Mouse (Mus musculus): ENCODE measurements around the gene Ampd1.
A peak's percentile ranks its signal among the peaks of the same experiment; 100 is the strongest.

Gene Ampd1

DNA sequence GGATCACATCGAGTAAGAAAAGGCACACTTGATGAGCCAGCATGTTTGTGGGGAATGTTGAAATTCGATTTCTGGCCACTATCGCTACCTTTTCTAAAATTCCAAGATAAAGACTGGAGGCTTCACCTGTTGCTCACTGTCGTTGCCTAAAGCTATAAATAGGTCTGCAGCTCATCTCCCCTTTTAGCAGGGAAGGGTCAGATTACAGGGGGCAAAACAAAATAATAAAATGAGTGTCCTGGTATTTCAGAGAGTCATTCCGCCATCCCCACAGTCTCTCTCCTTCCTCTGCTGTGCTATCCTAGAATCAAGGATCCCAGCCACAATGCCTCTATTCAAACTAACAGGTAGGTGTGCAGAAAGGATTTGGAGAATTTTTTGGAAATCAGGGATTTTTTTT is at the start of gene Ampd1:
Ampd1 (plus strand) TSS at position 244 of the 400 bp plus-strand sequence.
- DNase-seq (ENCODE audit: low read depth, low spot score): no peak

- peak; percentile 72 for DNase-seq (ENCODE audit: low read depth, low spot score)
Observed at GRCm38 (mm10) chr3:103026174-103026573, 47.6 kb upstream of the Ampd1 start.

DNA sequence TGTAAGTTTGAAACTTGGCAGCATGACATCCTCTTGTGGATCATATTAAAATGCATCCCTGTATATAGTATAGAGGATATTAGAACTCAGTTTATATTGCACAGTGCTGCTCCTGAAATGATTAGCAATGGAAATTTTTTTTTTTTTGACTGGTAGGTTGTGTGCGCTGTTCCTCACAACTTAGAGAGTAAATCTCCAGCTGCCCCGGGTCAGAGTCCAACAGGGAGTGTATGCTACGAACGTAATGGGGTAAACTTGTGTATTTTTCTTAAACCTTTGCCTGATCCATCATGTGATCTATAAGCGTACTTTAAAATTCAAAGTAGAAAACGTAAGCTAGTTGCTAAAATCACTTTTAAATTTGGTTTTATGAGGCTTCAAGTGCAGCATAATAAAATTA is 33.5 kb upstream of the Ampd1 start:
- no peak for DNase-seq (ENCODE audit: low read depth, low spot score)

DNA sequence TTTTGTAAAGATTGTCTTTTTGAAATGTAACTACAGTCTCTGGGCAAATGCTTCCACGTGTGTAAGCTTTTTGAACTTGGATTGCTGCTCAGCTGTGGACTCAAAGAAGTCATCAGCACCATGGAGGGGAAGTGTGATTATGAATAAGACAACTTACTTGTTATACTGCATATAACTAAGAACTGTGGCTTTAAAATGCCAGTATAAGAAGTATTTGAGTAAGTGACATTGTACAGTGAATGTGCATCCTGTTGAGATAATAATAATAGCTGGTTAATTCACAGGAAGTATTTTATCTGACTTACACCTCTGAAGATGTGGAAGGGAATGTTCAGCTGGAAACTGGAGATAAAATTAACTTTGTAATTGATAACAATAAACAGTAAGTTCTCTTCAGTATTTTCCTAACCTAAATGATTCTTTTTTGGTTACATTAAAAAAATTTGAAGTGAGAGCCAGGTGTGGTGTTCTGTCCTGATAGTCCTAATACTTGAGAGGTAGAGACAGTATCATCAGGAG is 32.9 kb upstream of the Ampd1 start:
- DNase-seq (ENCODE audit: low read depth, low spot score): no peak

GRCm38 (mm10) chr3:103056016-103056595 is 17.7 kb upstream of the Ampd1 start:
- DNase-seq (ENCODE audit: low read depth, low spot score): no peak

DNA sequence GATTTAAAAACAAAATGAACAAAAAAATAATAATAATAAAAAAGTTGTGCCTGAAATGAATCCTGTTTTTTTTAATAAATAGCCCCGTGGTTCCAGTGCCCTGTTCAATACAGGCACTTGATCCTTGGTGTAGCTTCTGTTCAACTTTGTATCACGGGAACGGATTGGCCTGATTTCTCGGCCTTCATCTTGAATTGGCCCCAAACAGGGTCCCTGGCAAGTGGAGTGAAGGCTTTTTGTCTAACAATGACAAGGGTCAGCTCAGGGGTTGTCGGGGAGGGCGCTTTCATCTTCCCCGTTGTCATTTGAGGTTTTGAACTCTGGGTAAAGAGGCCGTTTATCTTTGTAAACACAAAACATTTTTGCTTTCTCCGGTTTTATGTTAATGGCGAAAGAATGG is 16.1 kb upstream of the Ampd1 start:
- DNase-seq (ENCODE audit: low read depth, low spot score): no peak

DNA sequence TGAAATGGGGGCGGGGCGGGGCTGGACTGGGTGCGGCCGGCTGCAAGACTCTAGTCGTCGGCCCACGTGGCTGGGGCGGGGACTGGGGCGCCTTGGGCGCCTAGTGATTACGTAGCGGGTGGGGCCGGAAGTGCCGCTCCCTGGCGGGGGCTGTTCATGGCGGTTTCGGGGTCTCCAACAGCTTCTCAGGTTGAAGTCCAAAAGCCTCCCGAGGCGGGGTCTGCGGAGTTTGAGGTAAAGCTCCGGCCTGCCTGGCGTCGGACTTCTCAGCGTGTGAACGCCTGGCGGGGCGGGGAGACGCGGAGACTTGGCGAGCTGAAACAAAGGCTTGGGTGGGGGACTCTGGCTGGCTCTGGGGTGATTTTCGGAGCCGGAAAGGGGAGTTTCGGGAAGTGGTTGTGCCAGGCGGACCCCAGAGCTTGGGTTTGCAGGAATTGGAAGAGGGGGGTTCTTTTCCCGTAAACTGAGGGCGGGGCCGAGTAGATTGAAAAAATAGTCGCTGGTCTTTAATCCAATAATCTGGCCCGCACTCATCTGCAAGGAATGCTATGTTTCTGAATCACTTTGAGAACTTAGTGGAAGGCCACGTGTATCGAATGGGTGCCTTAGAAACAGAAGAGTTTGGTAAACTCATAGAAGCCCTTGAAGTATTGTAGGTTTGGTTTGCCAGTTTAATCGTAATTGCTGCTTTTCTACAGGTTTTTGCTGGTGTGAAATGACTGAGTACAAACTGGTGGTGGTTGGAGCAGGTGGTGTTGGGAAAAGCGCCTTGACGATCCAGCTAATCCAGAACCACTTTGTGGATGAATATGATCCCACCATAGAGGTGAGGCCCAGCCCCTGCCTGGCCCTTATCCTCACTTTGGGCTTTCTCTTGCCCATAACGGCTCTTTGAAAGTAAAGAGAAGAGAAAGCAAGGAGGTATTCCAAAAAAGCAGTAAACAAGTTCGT is 15.3 kb upstream of the Ampd1 start, which contains the start of gene Nras:
Nras (plus strand) TSS at position 79 of the 951 bp plus-strand sequence.
- DNase-seq (ENCODE audit: low read depth, low spot score): peak; percentile 94

DNA sequence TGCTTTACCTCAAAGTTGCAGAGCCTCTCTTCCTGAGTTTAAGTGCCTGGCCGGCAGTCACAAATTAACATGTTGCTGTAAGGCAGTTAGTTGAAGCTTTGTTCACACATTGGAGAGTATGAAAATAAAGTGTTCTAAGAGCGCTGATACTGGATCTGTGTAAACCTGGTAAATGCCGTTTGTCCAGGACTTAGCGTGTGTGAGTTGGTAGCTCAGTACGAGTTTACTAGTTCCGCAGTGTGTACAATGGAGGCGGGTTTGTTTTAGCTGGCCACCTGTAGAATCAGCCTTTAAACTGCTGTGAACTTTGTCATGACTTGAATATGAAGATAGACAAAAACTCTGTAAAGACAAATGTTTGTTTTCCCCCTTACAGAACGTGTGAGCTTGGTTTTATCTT is 6.9 kb upstream of the Ampd1 start:
- DNase-seq (ENCODE audit: low read depth, low spot score): no peak

DNA sequence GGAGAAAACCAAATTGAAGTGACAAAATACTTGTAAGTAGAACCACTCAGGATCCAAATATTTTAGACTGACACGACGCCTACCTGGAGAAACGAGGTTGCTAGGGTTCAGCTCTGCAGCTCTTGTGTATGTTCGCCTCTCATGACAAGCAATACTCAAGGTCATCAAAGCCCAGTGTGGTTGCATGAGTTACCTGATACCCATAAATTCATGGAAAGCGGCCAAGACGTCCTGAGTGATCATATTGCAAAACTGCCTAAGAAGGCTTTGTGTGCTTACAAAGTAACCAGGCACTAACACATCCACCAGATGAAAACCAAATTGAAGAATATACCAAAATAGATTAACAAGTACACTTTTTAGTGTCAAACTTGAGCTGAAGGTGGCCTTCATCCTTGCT is 4.8 kb upstream of the Ampd1 start:
- DNase-seq (ENCODE audit: low read depth, low spot score): no peak

- DNase-seq (ENCODE audit: low read depth, low spot score): no peak
Observed at GRCm38 (mm10) chr3:103075871-103076270, 2.1 kb downstream of the Ampd1 start.

- DNase-seq (ENCODE audit: low read depth, low spot score): no peak
Observed at GRCm38 (mm10) chr3:103076476-103076875, 2.7 kb downstream of the Ampd1 start.

DNA sequence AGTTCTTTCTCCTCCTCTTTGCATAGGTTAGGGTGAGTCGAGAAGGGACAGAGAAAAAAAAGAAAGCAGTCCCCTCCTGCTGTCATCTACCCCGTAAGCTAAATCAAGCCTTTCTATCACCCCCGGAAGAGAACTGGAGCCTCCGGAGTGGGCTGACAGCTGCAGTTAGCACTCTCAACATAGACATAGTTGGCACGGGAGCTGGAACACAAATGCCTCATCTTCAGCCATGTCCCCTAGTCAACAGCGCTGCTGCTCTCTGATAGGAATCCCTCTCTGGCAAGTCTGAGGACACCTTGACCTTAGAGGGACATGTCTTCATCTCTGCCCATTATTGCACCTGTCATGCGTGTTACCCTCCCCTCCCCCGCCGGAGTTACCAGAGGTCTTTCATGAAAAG is 5.5 kb downstream of the Ampd1 start:
- DNase-seq (ENCODE audit: low read depth, low spot score): no peak

DNA sequence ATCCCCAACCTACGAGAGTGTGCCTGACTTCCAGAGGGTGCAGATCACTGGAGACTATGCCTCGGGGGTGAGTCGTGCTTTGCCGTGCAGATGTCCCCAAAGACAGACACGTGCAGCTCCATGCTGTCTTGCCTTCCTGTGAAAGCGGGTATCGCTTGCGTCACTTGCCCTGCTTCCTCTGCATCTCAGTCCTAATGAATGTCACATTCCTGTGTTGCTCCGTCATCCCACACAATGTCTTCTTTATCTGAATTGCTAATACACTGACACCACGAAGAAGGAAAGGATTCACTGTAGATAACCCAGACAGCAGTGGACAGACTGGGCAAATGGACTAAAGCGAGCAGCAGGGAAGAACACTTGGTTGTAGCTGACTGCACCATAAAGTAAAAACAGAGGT is 7.2 kb downstream of the Ampd1 start:
- no peak for DNase-seq (ENCODE audit: low read depth, low spot score)

GRCm38 (mm10) chr3:103081861-103082453 is 8.1 kb downstream of the Ampd1 start:
- no peak for DNase-seq (ENCODE audit: low read depth, low spot score)

- no peak for DNase-seq (ENCODE audit: low read depth, low spot score)
Observed at GRCm38 (mm10) chr3:103082761-103083160, 8.9 kb downstream of the Ampd1 start.

DNA sequence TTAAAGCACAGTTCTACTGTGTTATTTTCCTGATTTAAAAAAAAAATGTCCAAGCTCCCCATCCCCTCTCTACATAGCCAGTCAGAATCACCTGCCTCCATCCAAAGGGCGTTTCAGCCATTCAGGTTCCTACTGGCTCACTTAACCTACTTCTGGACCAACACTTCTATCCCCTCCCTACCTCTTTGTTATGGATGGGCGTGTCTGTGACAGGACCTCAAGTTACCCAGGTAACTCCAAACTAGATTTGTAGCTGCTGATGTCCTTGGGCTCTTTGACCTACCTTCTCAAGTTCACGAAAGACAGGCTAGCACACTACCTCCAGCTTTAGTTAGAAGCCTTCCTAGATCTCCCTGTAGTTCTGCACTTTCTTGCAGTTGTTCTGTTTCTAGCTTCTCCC is 12.2 kb downstream of the Ampd1 start:
- no peak for DNase-seq (ENCODE audit: low read depth, low spot score)

DNA sequence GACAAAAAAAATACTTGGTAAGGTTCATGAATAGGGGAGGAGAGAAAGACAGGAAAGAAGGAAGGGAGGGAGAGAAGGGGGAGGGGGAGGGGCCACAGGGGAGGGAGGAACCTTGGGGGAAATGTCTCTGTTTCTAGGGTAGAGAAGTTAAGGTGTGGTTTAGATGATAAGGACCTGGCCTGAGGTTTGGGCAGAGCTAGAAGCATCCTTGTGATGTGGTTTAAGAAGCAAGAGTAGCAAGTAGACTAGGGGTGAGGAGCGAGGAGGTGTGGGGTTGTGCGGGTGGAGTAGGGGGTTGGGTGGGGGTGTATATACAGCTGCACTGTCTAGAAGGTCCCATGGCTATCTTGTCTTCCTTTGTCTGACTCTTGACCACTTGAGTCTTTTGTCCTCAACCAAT is 17.9 kb downstream of the Ampd1 start:
- DNase-seq (ENCODE audit: low read depth, low spot score): peak; percentile 79

- DNase-seq (ENCODE audit: low read depth, low spot score): no peak
Observed at GRCm38 (mm10) chr3:103098662-103099061, 24.8 kb downstream of the Ampd1 start.

DNA sequence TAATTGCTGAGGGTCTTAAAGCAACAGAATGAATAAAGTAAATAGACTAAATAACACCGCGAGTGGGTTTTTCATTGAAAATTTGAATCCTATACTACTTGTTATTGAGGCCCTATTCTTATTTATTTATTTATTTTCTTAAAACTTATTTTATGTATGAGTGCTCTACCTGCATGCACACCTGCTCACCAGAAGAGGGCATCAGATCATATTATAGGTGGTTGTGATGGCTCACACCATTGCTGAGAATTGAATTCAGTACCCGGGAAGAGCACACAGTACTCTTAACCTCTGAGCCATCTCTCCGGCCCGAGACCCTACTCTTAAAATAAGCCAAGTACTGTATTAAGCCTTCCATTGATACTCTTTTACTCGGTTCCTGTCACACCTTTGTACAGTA is 25.9 kb downstream of the Ampd1 start:
- DNase-seq (ENCODE audit: low read depth, low spot score): peak; percentile 34

DNA sequence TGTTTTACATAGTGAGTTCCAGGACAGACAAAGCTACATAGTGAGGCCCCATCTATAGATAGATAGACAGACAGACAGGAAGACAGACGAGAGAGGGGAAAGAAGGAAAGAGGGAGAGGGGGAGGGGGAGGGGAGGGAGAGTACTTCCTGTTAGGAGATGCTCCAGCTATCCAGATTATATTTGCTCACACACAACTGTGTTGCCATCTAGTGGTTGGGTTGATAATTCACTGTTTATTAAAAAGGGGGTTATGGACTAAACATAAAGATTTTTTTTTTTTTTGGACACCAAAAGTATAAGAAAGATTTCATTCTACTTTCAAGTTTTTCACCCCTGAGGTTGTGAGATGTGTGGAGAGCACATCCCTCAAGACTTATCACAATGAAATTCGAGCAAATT is 26.9 kb downstream of the Ampd1 start:
- DNase-seq (ENCODE audit: low read depth, low spot score): peak; percentile 53

- DNase-seq (ENCODE audit: low read depth, low spot score): no peak
Observed at GRCm38 (mm10) chr3:103101194-103101593, 27.4 kb downstream of the Ampd1 start.

GRCm38 (mm10) chr3:103101909-103102308 is 28.1 kb downstream of the Ampd1 start:
- DNase-seq (ENCODE audit: low read depth, low spot score): no peak
